Mouse (Mus musculus) embryonic facial prominence, embryonic 10.5 days (tissue): ENCODE data around the gene Rab8b. TPM values are rescaled to one million over a fixed set of nuclear protein-coding genes. Genes with fewer than 3 reads are reported as not detected.
"Not testable (repeated sequence)": the region's sequence is repeated elsewhere in the genome, so short reads cannot be mapped to it uniquely, and the experiment has no call there.

ENCODE experiments used
- DNase-seq: peaks from one replicate; pipeline ENCODE4 v3.0.0-alpha.2; 2017; ENCODE audit warnings: low spot score
- H3K27ac ChIP-seq: fragments of 300-500 bp; sonication (generic); replicated peaks from 2 replicates; pipeline ENCODE4 v1.5.1; 2016; ENCODE audit warnings: mild to moderate bottlenecking
- H3K27me3 ChIP-seq: fragments of 300-500 bp; sonication (generic); replicated peaks from 2 replicates; pipeline ENCODE4 v1.6.1; 2016; ENCODE audit warnings: low read depth, mild to moderate bottlenecking; ENCODE audit not compliant: poor library complexity, severe bottlenecking
- H3K36me3 ChIP-seq: fragments of 300-500 bp; sonication (generic); replicated peaks from 2 replicates; pipeline ENCODE4 v1.6.1; 2016; ENCODE audit warnings: mild to moderate bottlenecking, moderate library complexity
- H3K4me1 ChIP-seq: fragments of 300-500 bp; sonication (generic); 2 replicates; pipeline ENCODE4 v1.6.1; 2016
- H3K4me3 ChIP-seq: fragments of 300-500 bp; sonication (generic); 2 replicates; pipeline ENCODE4 v1.5.1; 2016; ENCODE audit warnings: mild to moderate bottlenecking, moderate library complexity
- H3K9me3 ChIP-seq: fragments of 300-500 bp; sonication (generic); 2 replicates; pipeline ENCODE4 v1.6.1; 2016; ENCODE audit warnings: mild to moderate bottlenecking
- WGBS: fragments of 180-500 bp; shearing (Covaris S2); methylation state at CpG from one replicate; pipeline ENCODE4 v1.1.7; 2016; 5-methylcytosine and 5-hydroxymethylcytosine counted together
- polyA plus RNA-seq: library from polyadenylated mRNA; unstranded; fragments of >200 nt; fragmentation: Nextera tagmentation; extraction: Ambion mirVana; gene quantifications from 2 replicates; pipeline ENCODE4 v1.2.1, GENCODE M21; 2016

Rab8b gene
- polyA plus RNA-seq, 1 experiment from 2014 or later: 21.4 TPM

- H3K4me1 ChIP-seq: peaks cover 48% of the 10 kb centered on the region
- WGBS: 94% methylated on average over 3 of the region's 3 CpGs
- H3K27ac ChIP-seq: no peak overlapping the region
- no peak overlapping the region for H3K4me3 ChIP-seq
- no peak for DNase-seq
- H3K9me3 ChIP-seq: no peaks in the 10 kb centered on the region
- H3K27me3 ChIP-seq: no peaks in the 10 kb centered on the region
- peaks cover 33% of the 10 kb centered on the region for H3K36me3 ChIP-seq
These were observed 4.9 kb downstream of the Rab8b start for GRCm38 (mm10) chr9:66914540-66914939.

- WGBS: 91% methylated on average over 5 of the region's 5 CpGs
- H3K27me3 ChIP-seq, H3K27ac ChIP-seq, H3K9me3 ChIP-seq, H3K4me3 ChIP-seq, DNase-seq: not testable (repeated sequence)
- Histone ChIP-seq H3K36me3 (peaks cover 33% of the 10 kb centered on the region), H3K4me1 (peaks cover 46% of the 10 kb centered on the region)
These were observed 6.1 kb downstream of the Rab8b start for GRCm38 (mm10) chr9:66913254-66913934.

- no peak for DNase-seq
- no peaks in the 10 kb centered on the region for H3K9me3 ChIP-seq
- no peak overlapping the region for H3K4me3 ChIP-seq
- H3K27ac ChIP-seq: no peak overlapping the region
- no peaks in the 10 kb centered on the region for H3K27me3 ChIP-seq
- peaks cover 32% of the 10 kb centered on the region for H3K36me3 ChIP-seq
- peaks cover 43% of the 10 kb centered on the region for H3K4me1 ChIP-seq
These were observed 7.2 kb downstream of the Rab8b start for GRCm38 (mm10) chr9:66912304-66912703.

GRCm38 (mm10) chr9:66910677-66911076 lies 8.8 kb downstream of the Rab8b start:
- H3K27me3 ChIP-seq: no peaks in the 10 kb centered on the region
- no peak overlapping the region for H3K27ac ChIP-seq
- H3K4me3 ChIP-seq: no peak overlapping the region
- DNase-seq: no peak
- no peaks in the 10 kb centered on the region for H3K9me3 ChIP-seq
- peaks cover 24% of the 10 kb centered on the region for H3K36me3 ChIP-seq
- WGBS: 95% methylated on average over 5 of the region's 5 CpGs
- peaks cover 45% of the 10 kb centered on the region for H3K4me1 ChIP-seq

- Histone ChIP-seq H3K4me3 (no peak overlapping the region), H3K27me3 (no peaks in the 10 kb centered on the region), H3K4me1 (peaks cover 38% of the 10 kb centered on the region), H3K36me3 (peaks cover 24% of the 10 kb centered on the region), H3K9me3 (no peaks in the 10 kb centered on the region), H3K27ac (no peak overlapping the region)
- DNase-seq: no peak
- 79% methylated on average over 7 of the region's 7 CpGs for WGBS
These were observed 9.6 kb downstream of the Rab8b start for GRCm38 (mm10) chr9:66909922-66910321.

GRCm38 (mm10) chr9:66907746-66908397 lies 11.6 kb downstream of the Rab8b start:
- 87% methylated on average over 5 of the region's 5 CpGs for WGBS
- no peak overlapping the region for H3K27ac ChIP-seq
- no peak overlapping the region for H3K4me3 ChIP-seq
- DNase-seq: no peak
- no peaks in the 10 kb centered on the region for H3K27me3 ChIP-seq
- peaks cover 29% of the 10 kb centered on the region for H3K4me1 ChIP-seq
- H3K36me3 ChIP-seq: peaks cover 11% of the 10 kb centered on the region
- no peaks in the 10 kb centered on the region for H3K9me3 ChIP-seq

- 84% methylated on average over 8 of the region's 8 CpGs for whole genome bisulfite sequencing
These were observed 12.4 kb downstream of the Rab8b start for GRCm38 (mm10) chr9:66907126-66907525.

GRCm38 (mm10) chr9:66905990-66906389 lies 13.5 kb downstream of the Rab8b start:
- no peak overlapping the region for H3K4me3 ChIP-seq
- DNase-seq: peak; percentile 33
- H3K4me1 ChIP-seq: peaks cover 29% of the 10 kb centered on the region
- peaks cover 16% of the 10 kb centered on the region for H3K36me3 ChIP-seq
- H3K27me3 ChIP-seq: no peaks in the 10 kb centered on the region
- H3K27ac ChIP-seq: peak overlapping the region; percentile 61
- 0 out of 2 replicates have a peak, but pooled peaks cover 2% of the 10 kb centered on the region for H3K9me3 ChIP-seq
- 67% methylated on average over 9 of the region's 9 CpGs for WGBS

More at GRCm38 (mm10) chr9:66907126-66907525, 12.4 kb downstream of the Rab8b start:
- no peak for DNase-seq
- Histone ChIP-seq H3K9me3 (no peaks in the 10 kb centered on the region), H3K36me3 (peaks cover 8% of the 10 kb centered on the region), H3K27me3 (no peaks in the 10 kb centered on the region), H3K27ac (no peak overlapping the region), H3K4me1 (peaks cover 29% of the 10 kb centered on the region), H3K4me3 (no peak overlapping the region)

GRCm38 (mm10) chr9:66899526-66899925 lies 20.0 kb downstream of the Rab8b start:
- Histone ChIP-seq H3K9me3 (0 out of 2 replicates have a peak, but pooled peaks cover 2% of the 10 kb centered on the region), H3K27ac (no peak overlapping the region), H3K4me1 (peaks cover 12% of the 10 kb centered on the region), H3K4me3 (no peak overlapping the region), H3K27me3 (no peaks in the 10 kb centered on the region), H3K36me3 (peaks cover 9% of the 10 kb centered on the region)
- no peak for DNase-seq
- WGBS: 83% methylated on average over 4 of the region's 4 CpGs

GRCm38 (mm10) chr9:66899072-66899471 lies 20.4 kb downstream of the Rab8b start:
- H3K36me3 ChIP-seq: peaks cover 9% of the 10 kb centered on the region
- no peak for DNase-seq
- H3K4me3 ChIP-seq: no peak overlapping the region
- 86% methylated on average over 2 of the region's 2 CpGs for WGBS
- H3K27me3 ChIP-seq: no peaks in the 10 kb centered on the region
- 0 out of 2 replicates have a peak, but pooled peaks cover 2% of the 10 kb centered on the region for H3K9me3 ChIP-seq
- H3K27ac ChIP-seq: no peak overlapping the region
- H3K4me1 ChIP-seq: peaks cover 12% of the 10 kb centered on the region

GRCm38 (mm10) chr9:66897851-66898250 lies 21.6 kb downstream of the Rab8b start:
- Histone ChIP-seq H3K4me1 (peaks cover 12% of the 10 kb centered on the region), H3K36me3 (peaks cover 9% of the 10 kb centered on the region), H3K4me3 (no peak overlapping the region), H3K9me3 (0 out of 2 replicates have a peak, but pooled peaks cover 2% of the 10 kb centered on the region), H3K27ac (no peak overlapping the region), H3K27me3 (no peaks in the 10 kb centered on the region)
- DNase-seq: no peak
- WGBS: 71% methylated on average over 6 of the region's 6 CpGs

GRCm38 (mm10) chr9:66896951-66897350 lies 22.5 kb downstream of the Rab8b start:
- peaks cover 6% of the 10 kb centered on the region for H3K36me3 ChIP-seq
- H3K27ac ChIP-seq: no peak overlapping the region
- no peak for DNase-seq
- H3K27me3 ChIP-seq: no peaks in the 10 kb centered on the region
- H3K4me1 ChIP-seq: peaks cover 12% of the 10 kb centered on the region
- no peak overlapping the region for H3K4me3 ChIP-seq
- H3K9me3 ChIP-seq: 0 out of 2 replicates have a peak, but pooled peaks cover 2% of the 10 kb centered on the region
- WGBS: 67% methylated on average over 6 of the region's 6 CpGs

- no peaks in the 10 kb centered on the region; the same call in 1 of the 2 replicates for H3K36me3 ChIP-seq
- no peak overlapping the region for H3K27ac ChIP-seq
- H3K4me1 ChIP-seq: peaks cover 12% of the 10 kb centered on the region
- DNase-seq: no peak
- no peaks in the 10 kb centered on the region for H3K9me3 ChIP-seq
- no peak overlapping the region for H3K4me3 ChIP-seq
- WGBS: 75% methylated on average over 5 of the region's 5 CpGs
- no peaks in the 10 kb centered on the region for H3K27me3 ChIP-seq
These were observed 23.5 kb downstream of the Rab8b start for GRCm38 (mm10) chr9:66895995-66896394.
